Mouse (Mus musculus) liver, adult 2 months (tissue): ENCODE measurements around the gene Nudt19. TPM values are rescaled to one million over a fixed set of nuclear protein-coding genes. Genes with fewer than 3 reads are reported as not detected.
"Not testable (repeated sequence)": the region's sequence is repeated elsewhere in the genome, so short reads cannot be mapped to it uniquely, and the experiment has no call there.

Experiments
- DNase-seq: peaks from one replicate; pipeline ENCODE4 v3.0.0-alpha.2; 2011; ENCODE audit warnings: low read depth, low spot score; ENCODE audit errors: extremely low read depth
- H3K27ac ChIP-seq: fragments of 200-500 bp; replicated peaks from 2 replicates; pipeline ENCODE4 v1.5.1; 2012; ENCODE audit warnings: low read depth, mild to moderate bottlenecking, control low read depth, inconsistent platforms, low read length; ENCODE audit not compliant: insufficient read depth
- H3K27me3 ChIP-seq: fragments of 200-500 bp; 2 replicates; pipeline ENCODE4 v1.6.1; 2012; ENCODE audit warnings: mild to moderate bottlenecking, moderate library complexity, low read length, inconsistent platforms; ENCODE audit not compliant: control insufficient read depth, insufficient read depth
- H3K36me3 ChIP-seq: fragments of 200-500 bp; 2 replicates; pipeline ENCODE4 v1.6.1; 2012; ENCODE audit warnings: low read length, inconsistent platforms; ENCODE audit not compliant: control insufficient read depth, insufficient read depth
- H3K4me1 ChIP-seq: fragments of 200-500 bp; 2 replicates; pipeline ENCODE4 v1.6.1; 2011; ENCODE audit warnings: low read length; ENCODE audit not compliant: control insufficient read depth, insufficient read depth
- H3K4me3 ChIP-seq: fragments of 200-500 bp; 2 replicates; pipeline ENCODE4 v1.5.1; 2011; ENCODE audit warnings: low read depth, mild to moderate bottlenecking, control low read depth, low read length, moderate library complexity; ENCODE audit not compliant: insufficient read depth
- H3K79me2 ChIP-seq: fragments of 200-500 bp; 2 replicates; pipeline ENCODE4 v1.6.1; 2012; ENCODE audit warnings: inconsistent platforms, mild to moderate bottlenecking, low read length, moderate library complexity; ENCODE audit not compliant: control insufficient read depth, insufficient read depth
- H3K9ac ChIP-seq: fragments of 200-500 bp; 2 replicates; pipeline ENCODE4 v1.6.1; 2012; ENCODE audit warnings: low read depth, mild to moderate bottlenecking, control low read depth, inconsistent platforms, low read length
- CTCF ChIP-seq: fragments of 200-500 bp; IDR thresholded peaks from 2 replicates; pipeline ENCODE4 v1.5.1; 2011; ENCODE audit warnings: low read depth, low read length, control low read depth
- POLR2A ChIP-seq: fragments of 200-500 bp; IDR thresholded peaks from 2 replicates; pipeline ENCODE4 v1.6.1; 2011; ENCODE audit warnings: low read length, control low read depth; ENCODE audit not compliant: insufficient read depth; ENCODE audit errors: extremely low read depth
- WGBS: fragments of 180-500 bp; shearing (Covaris S2); methylation state at CpG from one replicate; pipeline ENCODE4 v1.1.7; 2018; 5-methylcytosine and 5-hydroxymethylcytosine counted together
- polyA plus RNA-seq: library from polyadenylated mRNA; depleted of rRNA; stranded (reverse); fragments of >200 nt; gene quantifications from 2 replicates; pipeline ENCODE4 v1.2.3, GENCODE M21; 2012; rRNA removed
- total RNA-seq: library from RNA; depleted of rRNA; stranded (reverse); fragments of >200 nt; gene quantifications from 2 replicates; pipeline ENCODE4 v1.2.3, GENCODE M21; 2014; rRNA removed

Nudt19 gene
- total and polyA plus RNA-seq, 2 experiments: 42.7 to 52.3 TPM

- WGBS: 23% methylated on average over 12 of the region's 12 CpGs
- TF ChIP-seq CTCF (no peak), POLR2A (no peak)
Measured at GRCm38 (mm10) chr7:35535750-35536512, 20.2 kb downstream of the Nudt19 start.

GRCm38 (mm10) chr7:35530544-35530943 lies 25.6 kb downstream of the Nudt19 start:
- not testable (repeated sequence) for H3K79me2 ChIP-seq, DNase-seq, H3K4me3 ChIP-seq, H3K4me1 ChIP-seq, H3K27me3 ChIP-seq, H3K36me3 ChIP-seq, H3K27ac ChIP-seq, H3K9ac ChIP-seq
- WGBS: 95% methylated on average over 1 of the region's 1 CpGs

More at GRCm38 (mm10) chr7:35535750-35536512, 20.2 kb downstream of the Nudt19 start:
- Histone ChIP-seq H3K36me3 (no peaks in the 10 kb centered on the region), H3K79me2 (no peaks in the 10 kb centered on the region), H3K4me3 (no peak overlapping the region), H3K9ac (no peak overlapping the region), H3K27me3 (no peaks in the 10 kb centered on the region), H3K27ac (no peak overlapping the region), H3K4me1 (peaks cover 3% of the 10 kb centered on the region; the same call in 1 of the 2 replicates)
- DNase-seq: peak; percentile 17

GRCm38 (mm10) chr7:35530026-35530425 lies 26.1 kb downstream of the Nudt19 start:
- no peaks in the 10 kb centered on the region for H3K27me3 ChIP-seq
- H3K9ac ChIP-seq: no peak overlapping the region
- no peak for DNase-seq
- H3K27ac ChIP-seq: no peak overlapping the region
- 83% methylated on average over 3 of the region's 3 CpGs for WGBS
- TF ChIP-seq CTCF (no peak), POLR2A (no peak)
- H3K79me2 ChIP-seq: no peaks in the 10 kb centered on the region
- no peaks in the 10 kb centered on the region for H3K4me1 ChIP-seq
- H3K36me3 ChIP-seq: no peaks in the 10 kb centered on the region
- H3K4me3 ChIP-seq: no peak overlapping the region

- H3K27me3 ChIP-seq: no peaks in the 10 kb centered on the region
- H3K4me3 ChIP-seq: no peak overlapping the region
- WGBS: 87% methylated on average over 2 of the region's 2 CpGs
- H3K27ac ChIP-seq: no peak overlapping the region
- H3K9ac ChIP-seq: no peak overlapping the region
- H3K36me3 ChIP-seq: no peaks in the 10 kb centered on the region
- TF ChIP-seq CTCF (no peak), POLR2A (no peak)
- no peak for DNase-seq
- no peaks in the 10 kb centered on the region for H3K79me2 ChIP-seq
- no peaks in the 10 kb centered on the region for H3K4me1 ChIP-seq
Measured at GRCm38 (mm10) chr7:35526795-35527194, 29.3 kb downstream of the Nudt19 start.

- no peak for TF ChIP-seq POLR2A
- no peak for TF ChIP-seq CTCF
- no peaks in the 10 kb centered on the region for H3K4me1 ChIP-seq
- WGBS: 34% methylated on average over 4 of the region's 4 CpGs
Measured at GRCm38 (mm10) chr7:35501995-35502394, 54.1 kb downstream of the Nudt19 start.

GRCm38 (mm10) chr7:35497516-35497915 lies 58.6 kb downstream of the Nudt19 start:
- H3K27ac ChIP-seq: no peak overlapping the region
- H3K36me3 ChIP-seq: no peaks in the 10 kb centered on the region
- H3K27me3 ChIP-seq: no peaks in the 10 kb centered on the region
- H3K4me3 ChIP-seq: no peak overlapping the region
- DNase-seq: no peak
- H3K79me2 ChIP-seq: no peaks in the 10 kb centered on the region
- TF ChIP-seq POLR2A: no peak
- no peak for TF ChIP-seq CTCF
- H3K4me1 ChIP-seq: no peaks in the 10 kb centered on the region
- H3K9ac ChIP-seq: no peak overlapping the region
- WGBS: 95% methylated on average over 2 of the region's 2 CpGs

More at GRCm38 (mm10) chr7:35501995-35502394, 54.1 kb downstream of the Nudt19 start:
- Histone ChIP-seq H3K27me3 (no peaks in the 10 kb centered on the region), H3K27ac (no peak overlapping the region), H3K4me3 (no peak overlapping the region), H3K36me3 (no peaks in the 10 kb centered on the region), H3K9ac (no peak overlapping the region), H3K79me2 (no peaks in the 10 kb centered on the region)
- DNase-seq: no peak

Other genes with a start within 250 kb of the Nudt19 start
- gene Gpatch1, start 237.9 kb downstream of the Nudt19 start, total RNA-seq: 4.1 and 5.3 TPM in 2 replicates
- 1.9 and 2.5 TPM in 2 replicates for gene Gpatch1, start 237.9 kb downstream of the Nudt19 start, polyA plus RNA-seq
- 14.0 and 18.5 TPM in 2 replicates for gene Rhpn2, start 222.1 kb downstream of the Nudt19 start, total RNA-seq
- gene Rhpn2, start 222.1 kb downstream of the Nudt19 start, polyA plus RNA-seq: 6.8 and 6.9 TPM in 2 replicates
- gene Faap24, start 159.5 kb downstream of the Nudt19 start, total RNA-seq: 0.81 and 1.0 TPM in 2 replicates
- gene Faap24, start 159.5 kb downstream of the Nudt19 start, polyA plus RNA-seq: 1.8 and 2.1 TPM in 2 replicates
- gene Cep89, start 159.3 kb downstream of the Nudt19 start, total RNA-seq: 3.2 TPM in 2 replicates
- 3.3 and 5.0 TPM in 2 replicates for gene Cep89, start 159.3 kb downstream of the Nudt19 start, polyA plus RNA-seq
- not detected in 2 replicates for gene Slc7a9, start 107.5 kb downstream of the Nudt19 start, total RNA-seq
- 0.06 TPM in 1 of 2 replicates, not detected in the other for gene Slc7a9, start 107.5 kb downstream of the Nudt19 start, polyA plus RNA-seq
- under 0.01 TPM in 1 of 2 replicates, not detected in the other for gene Tdrd12, start 18.6 kb downstream of the Nudt19 start, total RNA-seq
- gene Tdrd12, start 18.6 kb downstream of the Nudt19 start, polyA plus RNA-seq: not detected in 2 replicates
- gene Rgs9bp, start 29.3 kb upstream of the Nudt19 start, total RNA-seq: under 0.01 TPM in 2 replicates
- gene Rgs9bp, start 29.3 kb upstream of the Nudt19 start, polyA plus RNA-seq: not detected in 2 replicates
- gene Ankrd27, start 29.9 kb upstream of the Nudt19 start, total RNA-seq: 15.5 and 19.7 TPM in 2 replicates
- 12.9 and 14.6 TPM in 2 replicates for gene Ankrd27, start 29.9 kb upstream of the Nudt19 start, polyA plus RNA-seq
- gene Pdcd5, start 91.2 kb upstream of the Nudt19 start, total RNA-seq: 59.7 and 71.0 TPM in 2 replicates
- gene Pdcd5, start 91.2 kb upstream of the Nudt19 start, polyA plus RNA-seq: 61.2 and 61.5 TPM in 2 replicates
- gene Dpy19l3, start 198.2 kb upstream of the Nudt19 start, total RNA-seq: 3.8 and 3.9 TPM in 2 replicates
- 1.5 and 2.4 TPM in 2 replicates for gene Dpy19l3, start 198.2 kb upstream of the Nudt19 start, polyA plus RNA-seq
- gene Zfp507, start 246.7 kb upstream of the Nudt19 start, total RNA-seq: 12.2 and 14.2 TPM in 2 replicates
- 3.6 and 4.9 TPM in 2 replicates for gene Zfp507, start 246.7 kb upstream of the Nudt19 start, polyA plus RNA-seq